Mouse (Mus musculus) B cell, adult 2 months (primary cell): Measurements from ENCODE around the gene Gm26741.
A peak's percentile ranks its signal among the peaks of the same experiment; 100 is the strongest.

Experiments
- DNase-seq, 2 experiments: peaks; one replicate each; pipeline ENCODE4 v3.0.0; 2022

Gm26741 gene

DNA sequence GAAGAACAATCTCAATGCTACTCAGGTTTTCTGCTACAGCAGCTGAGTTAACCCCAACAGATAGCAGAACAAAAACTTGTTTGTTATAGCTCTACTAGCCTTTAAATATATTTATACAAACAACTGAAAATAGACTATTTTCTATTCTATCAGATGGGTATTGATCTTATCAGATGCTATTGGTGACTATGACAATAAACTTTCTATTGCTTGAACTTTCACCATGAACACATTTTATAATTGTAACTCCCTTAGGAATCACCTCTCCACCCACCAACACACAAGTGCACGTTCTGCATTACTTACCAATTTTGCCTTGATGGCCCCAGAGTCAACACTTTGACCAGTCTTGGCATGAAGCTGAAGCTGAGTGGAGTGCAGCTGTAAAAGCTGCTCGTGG lies at the start of gene Gm26741:
Gene Gm26741 (plus strand): TSS at position 301 of the 400 bp plus-strand sequence.
- no peak for DNase-seq

- no peak for DNase-seq
Measured at GRCm38 (mm10) chr10:52309196-52309595, 49.4 kb upstream of the Gm26741 start.

- no peak for DNase-seq
Measured at GRCm38 (mm10) chr10:52319506-52320286, 38.9 kb upstream of the Gm26741 start.

DNA sequence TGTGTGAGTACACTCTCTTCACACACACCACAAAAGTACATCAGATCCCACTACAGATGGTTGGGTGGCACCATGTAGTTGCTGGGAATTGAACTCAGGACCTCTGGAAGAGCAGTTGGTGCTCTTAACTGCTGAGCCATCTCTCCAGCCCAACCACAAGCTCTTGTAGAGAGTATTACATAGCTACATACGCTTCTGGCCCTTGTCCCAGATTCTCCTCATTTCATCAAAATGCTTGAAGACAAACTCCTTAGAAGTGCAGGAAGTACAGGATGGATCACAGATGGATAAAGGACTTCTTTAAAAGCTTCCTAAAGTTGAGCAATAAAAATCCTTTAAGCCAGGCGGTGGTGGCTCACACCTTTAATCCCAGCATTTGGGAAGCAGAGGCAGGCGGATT lies 36.6 kb upstream of the Gm26741 start:
- DNase-seq, result no peak

GRCm38 (mm10) chr10:52331007-52331406 lies 27.6 kb upstream of the Gm26741 start:
- DNase-seq, result peak; percentile 57 to 60

GRCm38 (mm10) chr10:52343324-52343723 lies 15.2 kb upstream of the Gm26741 start:
- DNase-seq, result peak in 1 of 2 experiments; percentile 5

DNA sequence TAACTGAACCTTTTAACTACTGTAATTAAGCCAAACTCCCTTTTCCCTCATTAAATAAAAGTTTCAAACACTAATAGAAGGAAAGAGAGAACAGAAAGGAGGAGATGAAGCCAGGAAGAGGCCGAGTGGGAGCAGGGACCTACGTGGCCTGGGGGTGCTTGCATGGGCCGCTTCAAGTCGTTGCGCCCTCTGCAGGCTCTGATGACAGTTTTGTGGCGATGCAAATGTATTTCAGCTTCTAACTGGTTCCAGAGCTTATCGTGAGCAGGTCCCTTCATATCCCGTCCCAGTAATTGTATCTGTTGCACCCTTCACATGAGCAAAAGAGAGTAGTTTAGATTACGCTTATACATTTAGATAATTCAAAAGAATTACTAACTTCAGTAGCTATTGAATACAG lies 5.4 kb upstream of the Gm26741 start:
- no peak for DNase-seq

- DNase-seq, result no peak
Measured at GRCm38 (mm10) chr10:52360241-52360735, 1.7 kb downstream of the Gm26741 start.

DNA sequence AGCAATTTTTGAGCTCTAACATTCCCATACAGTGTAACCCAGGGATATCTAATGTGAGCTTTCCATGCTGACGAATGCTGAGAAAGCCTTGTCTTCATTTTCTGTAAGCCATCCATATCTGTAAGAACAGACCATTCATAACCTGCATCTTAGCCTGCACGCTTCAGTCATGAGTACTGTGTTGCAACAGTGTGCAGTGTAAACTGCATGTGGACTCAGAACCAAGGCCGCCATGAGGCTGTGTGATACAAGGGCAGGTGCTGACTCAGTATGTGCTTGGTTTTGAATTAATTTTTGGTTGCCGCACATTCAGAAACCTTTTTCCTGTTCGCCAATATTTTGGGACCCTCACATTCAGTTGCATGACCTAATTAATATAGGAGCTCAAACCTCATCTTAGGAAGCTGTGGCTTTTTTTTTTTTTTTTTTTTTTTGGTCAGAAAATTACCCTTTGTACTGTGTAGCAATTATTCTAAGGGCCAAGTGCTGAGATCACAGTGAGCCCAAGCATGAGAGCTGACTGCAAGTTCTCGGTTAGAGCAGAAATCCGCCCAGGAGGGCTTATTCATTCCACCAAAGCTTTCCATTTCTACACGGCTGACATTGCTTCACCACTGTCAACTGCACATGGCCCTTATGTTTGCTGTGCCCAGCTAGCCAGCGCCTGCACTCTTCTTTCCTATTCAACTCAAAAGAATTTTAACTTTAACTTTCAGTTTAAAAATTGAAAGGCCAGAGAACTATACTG lies 2.5 kb downstream of the Gm26741 start:
- DNase-seq, result no peak

- DNase-seq, result no peak
Measured at GRCm38 (mm10) chr10:52368376-52368775, 9.8 kb downstream of the Gm26741 start.

DNA sequence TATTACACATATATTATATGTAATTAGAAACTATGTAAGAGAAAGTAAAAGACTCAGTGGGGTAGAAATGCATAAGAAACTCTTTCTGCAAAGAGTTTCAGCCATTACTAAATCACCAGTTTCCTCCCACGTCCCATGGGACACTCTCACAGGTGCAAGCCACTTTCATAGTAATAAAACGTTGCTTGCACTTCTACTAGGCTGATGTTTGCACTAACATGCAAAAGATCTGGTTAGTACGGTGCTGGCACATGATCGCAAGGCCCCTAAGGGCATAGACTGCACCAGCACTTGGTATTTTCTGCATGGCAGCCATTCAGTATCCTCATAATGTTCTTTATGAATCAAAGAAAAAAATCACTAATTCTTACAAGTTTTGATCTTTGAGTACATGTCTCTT lies 15.3 kb downstream of the Gm26741 start:
- DNase-seq, result peak; percentile 74 to 82

DNA sequence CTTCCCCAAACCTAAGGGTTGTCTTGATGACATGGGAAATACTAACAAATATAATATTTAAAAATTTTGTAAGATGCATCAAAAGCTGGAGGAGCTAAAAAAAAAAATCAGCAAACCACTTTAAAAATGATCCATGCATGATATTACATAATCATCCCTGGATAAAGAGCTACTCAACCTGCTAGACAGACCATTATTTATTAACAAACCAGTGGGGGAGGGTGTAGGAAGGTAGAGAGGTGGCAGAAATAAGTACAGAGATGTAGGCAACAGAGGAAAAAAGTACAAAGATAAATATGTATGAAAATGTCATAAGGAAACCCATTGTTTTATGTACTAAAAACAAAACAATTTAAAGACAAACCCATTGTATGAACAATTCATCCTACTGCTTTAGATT lies 16.1 kb downstream of the Gm26741 start:
- DNase-seq, result no peak

DNA sequence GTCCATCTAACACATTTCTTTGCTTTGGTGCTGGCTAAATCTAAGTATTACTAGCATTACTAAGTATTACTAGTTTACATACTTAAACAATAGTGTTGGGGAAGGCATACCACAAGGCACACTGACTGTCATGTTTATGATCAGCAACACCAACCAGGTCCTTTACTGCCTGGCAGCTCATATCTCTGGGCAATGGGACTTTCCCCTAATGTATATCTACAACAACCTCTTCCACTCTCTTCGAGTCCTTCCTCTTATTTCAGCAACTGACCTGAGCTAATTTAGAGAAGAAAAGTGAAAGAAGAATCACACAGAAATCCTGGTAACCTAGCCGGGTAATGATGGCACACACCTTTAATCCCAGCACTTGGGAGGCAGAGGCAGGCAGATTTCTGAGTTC lies 17.9 kb downstream of the Gm26741 start:
- DNase-seq, result peak; percentile 33 to 35

GRCm38 (mm10) chr10:52377813-52378212 lies 19.2 kb downstream of the Gm26741 start:
- DNase-seq, result no peak

GRCm38 (mm10) chr10:52381321-52381801 lies 22.8 kb downstream of the Gm26741 start:
- peak in 1 of 2 experiments; percentile 30 for DNase-seq

GRCm38 (mm10) chr10:52381845-52382591 lies 23.5 kb downstream of the Gm26741 start, which contains the start of gene Gopc:
Gene Gopc (minus strand): TSS chr10:52382124.
- peak; percentile 98 for DNase-seq

- DNase-seq, result no peak
Measured at GRCm38 (mm10) chr10:52383022-52383421, 24.5 kb downstream of the Gm26741 start.

DNA sequence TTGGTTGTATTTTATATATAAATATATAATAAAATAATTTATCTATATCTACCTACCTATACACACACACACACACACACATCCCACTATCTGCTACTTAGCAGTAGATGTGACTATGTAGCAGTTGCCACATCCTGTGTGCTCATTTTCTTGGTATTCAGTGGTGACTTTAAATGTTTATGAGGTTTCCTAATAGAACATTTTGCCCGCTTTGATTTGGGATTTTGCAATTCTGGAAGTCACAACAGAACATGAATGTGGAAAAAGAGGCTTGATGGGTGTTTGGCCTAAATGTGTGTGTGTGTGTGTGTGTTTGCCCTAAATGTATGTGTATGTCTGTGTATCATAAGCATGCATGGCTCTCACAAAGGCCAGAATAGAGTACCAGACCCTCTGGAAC lies 25.0 kb downstream of the Gm26741 start:
- DNase-seq, result no peak

- DNase-seq, result peak; percentile 66 to 68
Measured at GRCm38 (mm10) chr10:52384823-52385610, 26.4 kb downstream of the Gm26741 start.

DNA sequence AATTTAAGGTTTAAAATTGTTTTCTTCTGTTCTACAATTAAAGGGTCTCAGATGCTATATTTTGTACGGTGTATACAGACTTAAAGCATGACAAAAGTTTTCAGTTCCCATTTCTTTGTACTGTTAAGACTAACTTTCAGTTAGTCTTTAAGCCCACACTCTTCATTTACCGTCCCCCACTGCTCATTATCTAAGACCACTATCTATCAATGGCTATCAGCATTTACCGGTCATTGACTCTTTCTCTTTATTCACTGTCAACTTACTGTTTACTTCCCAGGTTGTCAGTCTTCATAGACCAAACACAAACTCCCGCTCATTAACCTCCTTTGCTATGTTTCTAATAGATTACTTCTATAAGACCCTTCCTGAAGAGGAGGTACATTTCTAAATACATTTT lies 28.6 kb downstream of the Gm26741 start:
- DNase-seq, result no peak

DNA sequence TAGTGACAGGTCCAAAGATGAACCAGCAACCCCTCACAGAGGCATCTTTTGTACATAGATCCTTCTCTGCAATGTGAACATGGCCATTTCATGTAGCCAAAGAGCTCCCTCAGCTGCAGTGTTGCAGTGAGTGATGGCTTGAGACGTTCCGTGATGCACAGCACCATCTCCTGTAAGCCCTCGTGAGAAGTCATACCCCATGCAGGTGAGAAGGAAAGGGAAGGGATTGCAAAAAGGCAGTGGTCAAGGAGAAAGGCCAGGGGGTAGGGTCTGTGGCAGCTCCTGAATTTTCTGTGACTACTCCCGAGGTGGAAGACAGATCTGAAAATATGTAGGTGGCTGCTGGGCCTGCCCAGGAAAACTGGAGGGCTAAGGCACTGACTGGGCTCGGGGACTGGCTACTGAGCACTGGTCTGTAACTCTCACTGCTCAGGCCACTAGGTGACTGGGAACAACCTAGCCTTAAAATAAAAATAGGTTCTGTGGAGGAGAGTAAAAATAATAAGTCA lies 30.4 kb downstream of the Gm26741 start, which contains the start of gene Nepn:
Gene Nepn (plus strand): TSS at position 51 of the 509 bp plus-strand sequence.
- DNase-seq, result no peak

DNA sequence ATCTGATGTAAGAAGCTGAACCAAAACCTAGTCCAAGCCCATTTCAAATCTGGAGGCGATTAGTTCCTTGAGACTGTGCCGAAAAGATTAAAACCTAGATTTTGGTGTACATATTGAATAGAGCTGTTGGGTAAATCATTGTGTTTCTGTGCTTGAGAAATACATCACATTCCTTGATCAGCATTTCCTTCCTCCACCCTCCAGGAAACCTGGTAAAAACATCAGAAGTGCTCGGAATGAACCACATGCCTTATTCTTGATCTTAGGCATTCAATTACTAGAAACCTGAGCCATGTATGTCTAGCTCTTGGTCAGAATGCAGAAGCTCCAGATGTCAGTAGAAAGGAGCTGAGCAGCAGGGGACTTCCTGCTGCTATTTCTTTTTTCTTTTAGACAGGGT lies 30.9 kb downstream of the Gm26741 start:
- no peak for DNase-seq
